Mouse (Mus musculus): Measurements from ENCODE around the gene Cbl. TPM values are rescaled to one million over a fixed set of nuclear protein-coding genes. Genes with fewer than 3 reads are reported as not detected.

Cbl gene
- polyA plus RNA-seq, 1 experiment from 2014 or later: 10.4 TPM

DNA sequence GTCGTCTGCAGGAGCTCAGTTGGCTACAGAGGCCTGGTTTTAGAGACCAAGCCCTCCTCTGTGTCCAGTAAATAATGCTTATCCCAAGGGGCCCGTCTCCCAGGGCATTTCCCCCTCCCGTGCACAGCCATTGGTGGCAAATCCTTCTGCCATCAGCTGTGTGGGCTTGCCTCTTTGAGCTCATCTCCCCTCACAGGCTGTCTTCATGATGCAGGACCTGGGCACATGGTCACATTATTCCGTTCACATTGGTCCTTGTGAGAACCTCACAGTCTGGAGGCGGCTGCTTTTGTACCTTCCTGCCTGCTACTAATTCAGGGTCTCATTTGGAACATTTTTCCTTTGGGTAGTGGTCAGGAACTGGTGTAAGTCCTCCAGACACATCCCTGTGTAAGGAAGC is 91.9 kb downstream of the Cbl start:
- Histone ChIP-seq H3K9me3 (no peaks in the 10 kb centered on the region), H3K36me3 (peaks cover 94% of the 10 kb centered on the region), H3K9ac (no peak overlapping the region), H3K4me2 (no peak overlapping the region), H3K4me3 (no peak overlapping the region), H3K27ac (replicated peaks) (no peak overlapping the region), H3K4me1 (peaks cover 46% of the 10 kb centered on the region), H3K27me3 (replicated peaks) (no peaks in the 10 kb centered on the region)
- ATAC-seq (ENCODE audit: extremely low read depth, insufficient number of reproducible peaks, low FRiP score, low TSS enrichment): no peak
- 67% methylated on average over 5 of the region's 5 CpGs for WGBS

DNA sequence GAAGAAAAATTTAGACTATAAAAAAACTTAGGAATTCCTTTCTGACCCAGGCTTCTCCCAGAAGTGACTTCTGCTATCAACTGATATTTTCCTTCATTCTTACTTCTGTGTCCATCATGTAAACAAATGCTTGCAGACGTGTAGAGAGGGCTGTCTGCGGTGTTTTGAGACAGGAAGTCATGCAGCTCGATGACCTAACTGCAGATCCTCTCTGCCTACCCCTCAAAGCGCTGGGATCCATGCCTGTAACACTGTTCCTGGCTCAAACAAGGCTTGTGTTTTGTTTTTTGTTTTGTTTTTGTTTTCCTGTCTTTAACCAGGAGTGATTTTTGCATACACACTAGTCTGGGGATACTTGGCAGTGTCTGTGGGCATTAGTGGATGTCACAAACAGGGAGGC is 96.0 kb downstream of the Cbl start:
- Histone ChIP-seq H3K27ac (replicated peaks) (no peak overlapping the region), H3K36me3 (peaks cover 66% of the 10 kb centered on the region), H3K4me1 (peaks cover 56% of the 10 kb centered on the region), H3K9me3 (no peaks in the 10 kb centered on the region), H3K9ac (no peak overlapping the region), H3K4me2 (no peak overlapping the region), H3K4me3 (no peak overlapping the region), H3K27me3 (replicated peaks) (no peaks in the 10 kb centered on the region)
- 46% methylated on average over 4 of the region's 4 CpGs for WGBS
- ATAC-seq (ENCODE audit: extremely low read depth, insufficient number of reproducible peaks, low FRiP score, low TSS enrichment): no peak

DNA sequence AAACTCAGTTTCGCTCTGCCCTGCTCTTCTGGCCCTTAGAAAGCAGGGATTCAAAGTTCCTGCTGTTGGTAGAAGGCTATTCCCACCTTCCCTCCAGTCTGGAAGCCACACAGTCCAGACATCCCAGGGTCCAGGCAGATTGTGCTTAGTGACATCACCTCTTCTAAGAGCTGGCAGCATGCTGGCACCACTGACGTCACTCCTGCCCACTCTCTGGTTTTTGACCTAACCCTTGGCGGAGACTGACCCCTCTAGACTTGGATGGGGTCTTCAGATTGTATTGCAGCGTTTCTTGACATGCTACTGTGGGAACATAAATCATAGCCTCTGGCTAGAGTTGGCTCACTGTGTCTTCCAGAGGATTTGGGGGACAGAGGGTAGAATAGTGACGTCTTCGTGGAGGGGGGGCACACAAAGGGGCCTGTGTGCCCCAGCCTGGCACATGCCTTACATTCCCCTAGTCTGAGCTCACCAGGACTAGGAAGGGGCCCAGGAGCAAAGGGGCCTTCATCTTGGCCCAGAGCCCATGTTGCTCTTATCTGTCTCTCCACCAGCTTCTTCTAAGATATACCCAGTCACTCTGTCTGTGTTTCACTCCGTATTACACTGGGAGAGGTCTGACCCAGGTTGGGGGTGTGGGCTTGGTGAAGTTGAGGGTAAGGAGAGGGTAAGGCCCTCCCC is 98.0 kb downstream of the Cbl start:
- Histone ChIP-seq H3K4me2 (peak overlapping the region; percentile 89), H3K27me3 (replicated peaks) (no peaks in the 10 kb centered on the region), H3K4me1 (peaks cover 76% of the 10 kb centered on the region), H3K4me3 (peak overlapping the region; percentile 94), H3K9ac (peak overlapping the region; percentile 98), H3K9me3 (no peaks in the 10 kb centered on the region), H3K27ac (replicated peaks) (peak overlapping the region; percentile 97), H3K36me3 (peaks cover 46% of the 10 kb centered on the region)
- WGBS: 9% methylated on average over 7 of the region's 7 CpGs
- no peak for ATAC-seq (ENCODE audit: extremely low read depth, insufficient number of reproducible peaks, low FRiP score, low TSS enrichment)

DNA sequence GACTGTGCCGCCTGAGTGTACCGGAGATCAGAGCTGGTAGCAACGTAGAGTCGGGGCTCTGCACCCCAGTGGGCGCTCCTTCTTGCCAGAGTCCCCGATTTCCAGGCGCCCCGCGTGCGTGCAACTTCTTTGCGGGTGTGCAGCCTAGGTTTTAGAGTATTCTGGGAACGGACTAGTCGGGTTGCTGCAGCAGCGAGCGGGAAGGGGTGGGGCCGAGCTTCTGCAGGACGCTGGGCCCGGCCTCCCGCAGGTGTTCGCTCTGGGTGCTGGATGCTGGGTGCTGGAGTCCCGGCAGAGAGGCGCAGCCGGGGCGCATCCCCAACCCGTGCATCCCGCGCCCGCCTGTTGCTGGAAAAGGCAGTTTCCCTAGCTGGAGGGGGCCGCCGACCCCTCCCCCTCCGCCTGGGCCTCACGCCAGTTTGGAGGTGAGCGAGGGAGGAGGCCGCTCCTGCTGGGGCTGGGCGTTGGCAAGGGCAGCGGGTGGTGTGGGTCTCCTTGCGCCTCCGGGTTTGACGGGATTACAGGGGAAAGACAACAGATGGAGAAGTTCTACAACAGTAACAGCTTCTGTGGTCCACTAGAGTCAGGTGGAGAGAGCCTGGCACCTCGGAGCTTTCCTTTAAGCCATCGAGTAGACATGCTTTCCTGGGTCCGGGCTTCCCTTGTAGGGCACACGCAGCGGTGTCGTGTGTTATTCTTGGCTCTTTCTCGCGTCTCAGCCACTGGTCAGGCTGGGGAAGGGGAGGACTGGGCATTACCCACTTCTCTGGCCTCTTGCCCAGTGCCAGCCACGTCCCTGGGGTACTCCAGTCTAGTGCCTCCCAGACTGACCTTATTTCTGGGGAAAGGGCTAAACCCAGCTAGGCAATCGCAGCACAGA is 98.8 kb downstream of the Cbl start:
- Histone ChIP-seq H3K27me3 (replicated peaks) (no peaks in the 10 kb centered on the region), H3K36me3 (peaks cover 39% of the 10 kb centered on the region), H3K9ac (peak overlapping the region; percentile 98), H3K9me3 (no peaks in the 10 kb centered on the region), H3K4me2 (peak overlapping the region; percentile 89), H3K27ac (replicated peaks) (peak overlapping the region; percentile 97), H3K4me3 (peak overlapping the region; percentile 94), H3K4me1 (peaks cover 79% of the 10 kb centered on the region)
- peak; percentile 35; the same call in 1 of the 2 replicates for ATAC-seq (ENCODE audit: extremely low read depth, insufficient number of reproducible peaks, low FRiP score, low TSS enrichment)
- WGBS: 1% methylated on average over 49 of the region's 49 CpGs

DNA sequence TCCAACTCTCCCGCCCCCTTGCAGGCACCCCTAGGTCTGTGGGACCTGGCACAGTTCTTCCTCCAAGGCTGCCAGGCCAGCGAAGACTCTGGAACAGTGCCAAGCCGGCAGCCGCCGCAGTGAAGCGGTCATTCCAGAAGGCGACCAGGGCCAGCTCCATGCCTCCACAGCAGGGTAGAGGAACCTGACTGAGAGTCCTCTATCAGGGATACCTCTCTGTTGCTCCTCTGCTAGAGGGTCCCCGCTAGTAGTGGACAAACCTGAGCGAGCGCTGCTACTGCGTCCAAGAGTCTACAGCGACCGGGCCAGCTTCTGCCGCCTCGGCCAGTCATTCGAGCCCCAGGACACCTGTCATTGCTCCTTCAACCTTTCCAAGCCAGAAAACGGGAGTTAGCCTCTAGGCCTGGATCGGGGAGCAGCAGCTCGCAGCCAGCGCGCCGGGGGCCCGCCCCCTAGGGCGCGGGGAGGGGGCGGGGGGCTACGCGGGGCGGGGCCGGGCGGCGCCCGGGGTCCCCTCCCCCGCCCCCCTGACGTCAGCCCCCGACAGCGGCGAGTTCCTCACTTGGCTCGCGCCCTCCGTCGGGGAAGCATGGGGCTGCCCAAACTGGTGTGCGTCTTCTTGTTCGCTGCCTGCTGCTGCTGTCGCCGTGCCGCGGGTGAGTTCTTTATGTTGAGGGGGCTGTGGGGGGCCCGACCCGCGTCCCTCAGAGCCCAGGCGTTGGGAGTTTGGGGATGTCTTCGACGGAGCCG is 99.6 kb downstream of the Cbl start, which contains the start of gene Mcam:
Gene Mcam (plus strand): TSS at position 369 of the 750 bp plus-strand sequence.
- Histone ChIP-seq H3K36me3 (peaks cover 31% of the 10 kb centered on the region), H3K4me1 (peaks cover 83% of the 10 kb centered on the region), H3K9ac (peak within 1 kb of the TSS; percentile 98), H3K4me3 (peak within 1 kb of the TSS; percentile 94), H3K27me3 (replicated peaks) (no peaks in the 10 kb centered on the region), H3K4me2 (peak within 1 kb of the TSS; percentile 89), H3K9me3 (no peaks in the 10 kb centered on the region), H3K27ac (replicated peaks) (peak within 1 kb of the TSS; percentile 97)
- peak; percentile 29; the same call in 1 of the 2 replicates for ATAC-seq (ENCODE audit: extremely low read depth, insufficient number of reproducible peaks, low FRiP score, low TSS enrichment)
- WGBS: under 1% methylated on average over 54 of the region's 55 CpGs

DNA sequence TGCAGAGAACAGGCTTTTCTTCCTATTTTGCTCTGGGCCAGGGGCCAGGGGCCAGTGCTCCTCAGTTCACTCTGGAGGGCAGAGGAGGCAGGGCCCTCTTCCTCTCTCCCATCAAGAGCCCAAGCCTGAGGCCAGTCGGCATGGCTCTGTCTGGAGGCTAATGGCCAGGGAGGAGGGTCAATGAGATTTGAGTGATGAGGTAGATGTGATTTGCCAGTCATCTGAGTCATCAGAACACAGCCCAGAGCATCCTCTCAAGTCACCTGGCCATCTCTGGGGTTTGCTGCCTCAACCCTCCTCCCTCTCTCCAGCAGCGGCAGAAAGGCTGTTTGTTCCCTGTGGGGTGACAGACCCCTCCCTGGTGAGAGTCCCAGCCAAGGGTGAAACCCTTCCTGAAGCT is 100.6 kb downstream of the Cbl start:
- 13% methylated on average over 2 of the region's 2 CpGs for WGBS
- no peak for ATAC-seq (ENCODE audit: extremely low read depth, insufficient number of reproducible peaks, low FRiP score, low TSS enrichment)
- Histone ChIP-seq H3K4me2 (peak overlapping the region; percentile 89), H3K9ac (peak overlapping the region; percentile 98), H3K27me3 (replicated peaks) (no peaks in the 10 kb centered on the region), H3K27ac (replicated peaks) (peak overlapping the region; percentile 97), H3K36me3 (peaks cover 21% of the 10 kb centered on the region), H3K4me1 (peaks cover 80% of the 10 kb centered on the region), H3K4me3 (peak overlapping the region; percentile 94), H3K9me3 (no peaks in the 10 kb centered on the region)

DNA sequence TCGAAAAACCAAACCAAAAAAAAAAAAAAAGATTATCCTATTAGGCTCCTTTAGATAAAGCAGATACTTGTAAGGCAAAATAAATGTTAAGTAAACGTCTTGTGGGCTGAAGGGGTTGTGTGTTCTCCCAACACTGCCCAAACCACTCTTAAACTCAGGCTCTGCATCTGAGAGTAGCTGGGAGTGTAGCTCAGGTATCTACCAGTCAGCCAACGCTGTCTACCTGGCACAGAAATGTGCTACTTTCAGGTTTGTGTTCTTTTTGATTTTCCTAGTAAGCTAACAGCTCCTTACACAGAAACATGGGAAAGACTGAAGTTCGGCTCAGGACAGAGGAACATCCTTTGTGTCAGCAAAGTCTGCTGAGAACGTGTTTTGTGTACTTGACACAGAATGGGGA is 101.6 kb downstream of the Cbl start:
- H3K27ac ChIP-seq (replicated peaks): peak overlapping the region; percentile 97
- no peak for ATAC-seq (ENCODE audit: extremely low read depth, insufficient number of reproducible peaks, low FRiP score, low TSS enrichment)
- peak overlapping the region; percentile 89; the same call in 1 of the 2 replicates for H3K4me2 ChIP-seq
- H3K27me3 ChIP-seq (replicated peaks): no peaks in the 10 kb centered on the region
- no peaks in the 10 kb centered on the region for H3K9me3 ChIP-seq
- 63% methylated on average over 5 of the region's 5 CpGs for WGBS
- no peak overlapping the region for H3K4me3 ChIP-seq
- H3K9ac ChIP-seq: peak overlapping the region; percentile 52; the same call in 1 of the 2 replicates
- peaks cover 75% of the 10 kb centered on the region for H3K4me1 ChIP-seq
- H3K36me3 ChIP-seq: peaks cover 10% of the 10 kb centered on the region

DNA sequence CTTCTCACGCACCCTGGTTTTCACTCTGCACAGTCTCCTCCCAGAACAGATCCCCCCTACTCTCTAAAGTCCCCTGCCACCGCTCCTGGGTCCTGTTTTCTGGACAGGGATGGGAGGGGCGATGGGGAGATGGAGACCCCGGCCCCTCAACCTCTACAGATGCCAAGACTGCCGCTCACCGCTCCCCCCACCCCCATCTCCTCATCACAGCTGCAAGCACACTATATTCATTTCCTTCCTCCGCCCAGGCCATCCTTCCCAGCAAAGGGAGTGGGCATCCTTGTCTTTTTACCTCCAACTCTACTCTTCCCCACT is 102.6 kb downstream of the Cbl start:
- no peak overlapping the region for H3K4me3 ChIP-seq
- peak overlapping the region; percentile 78 for H3K4me2 ChIP-seq
- H3K27ac ChIP-seq (replicated peaks): peak overlapping the region; percentile 97
- H3K9ac ChIP-seq: peak overlapping the region; percentile 50; the same call in 1 of the 2 replicates
- H3K27me3 ChIP-seq (replicated peaks): no peaks in the 10 kb centered on the region
- ATAC-seq (ENCODE audit: extremely low read depth, insufficient number of reproducible peaks, low FRiP score, low TSS enrichment): no peak
- 49% methylated on average over 7 of the region's 7 CpGs for WGBS
- H3K36me3 ChIP-seq: 0 out of 2 replicates have a peak, but pooled peaks cover under 1% of the 10 kb centered on the region
- H3K9me3 ChIP-seq: no peaks in the 10 kb centered on the region
- H3K4me1 ChIP-seq: peaks cover 72% of the 10 kb centered on the region

DNA sequence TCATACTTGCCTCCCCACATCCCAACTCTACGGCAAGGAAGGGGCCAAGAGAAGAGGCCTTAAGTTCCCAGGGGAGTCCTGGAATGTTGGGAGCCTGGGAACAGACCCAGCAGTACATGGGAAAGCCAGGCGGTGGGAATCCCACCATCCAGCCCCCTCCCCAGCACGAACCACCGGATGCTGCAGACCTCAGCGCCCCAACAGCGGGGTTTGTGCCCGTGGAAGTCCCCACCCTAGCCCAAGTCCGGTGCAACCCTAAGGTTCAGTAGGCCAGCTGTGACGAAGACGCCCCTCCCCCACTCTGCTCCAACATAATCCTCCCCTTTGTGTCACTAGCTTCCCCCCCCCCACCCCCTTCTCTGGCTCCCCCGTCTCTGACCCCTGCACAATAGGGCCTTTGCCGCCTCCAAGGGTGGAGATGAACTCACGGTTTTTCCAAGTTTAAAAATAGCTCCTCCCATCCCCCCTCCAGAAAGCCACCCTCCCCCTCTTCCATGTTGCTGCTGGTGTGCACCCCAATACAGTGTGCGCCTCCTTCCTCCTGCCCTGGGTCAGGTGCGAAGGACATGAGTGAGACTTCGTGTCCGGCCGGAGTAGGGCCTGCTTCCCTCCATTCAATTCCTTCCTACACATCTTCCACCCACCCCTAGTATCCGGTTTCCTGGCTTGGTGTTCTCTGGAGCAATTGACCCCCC is 103.1 kb downstream of the Cbl start:
- ATAC-seq (ENCODE audit: extremely low read depth, insufficient number of reproducible peaks, low FRiP score, low TSS enrichment): no peak
- H3K36me3 ChIP-seq: no peaks in the 10 kb centered on the region
- H3K9ac ChIP-seq: peak overlapping the region; percentile 81
- peak overlapping the region; percentile 78 for H3K4me2 ChIP-seq
- H3K27ac ChIP-seq (replicated peaks): peak overlapping the region; percentile 97
- peaks cover 71% of the 10 kb centered on the region for H3K4me1 ChIP-seq
- peak overlapping the region; percentile 50 for H3K4me3 ChIP-seq
- H3K27me3 ChIP-seq (replicated peaks): no peaks in the 10 kb centered on the region
- no peaks in the 10 kb centered on the region for H3K9me3 ChIP-seq
- 17% methylated on average over 19 of the region's 19 CpGs for WGBS

DNA sequence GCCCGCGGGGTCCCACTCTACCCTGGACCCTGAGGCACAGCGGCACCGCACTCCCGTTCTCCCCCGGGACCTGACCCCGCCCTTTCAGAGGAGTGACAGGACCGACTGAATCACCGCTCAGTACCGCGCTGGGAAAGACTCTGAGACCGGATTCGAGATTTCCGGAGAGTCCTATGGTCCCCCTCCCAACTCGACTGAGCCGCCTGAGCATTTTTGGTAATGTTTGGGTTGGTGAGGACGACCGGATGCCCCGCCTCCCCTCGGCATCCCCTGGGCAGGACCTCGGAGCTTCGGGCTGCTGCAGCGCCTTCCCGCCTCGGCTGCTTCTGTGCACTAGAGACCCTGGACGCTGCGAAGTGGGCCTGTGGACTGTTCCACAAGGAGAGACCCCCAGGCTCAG is 103.8 kb downstream of the Cbl start:
- H3K36me3 ChIP-seq: no peaks in the 10 kb centered on the region
- peaks cover 71% of the 10 kb centered on the region for H3K4me1 ChIP-seq
- H3K9me3 ChIP-seq: no peaks in the 10 kb centered on the region
- H3K9ac ChIP-seq: peak overlapping the region; percentile 81
- under 1% methylated on average over 27 of the region's 27 CpGs for WGBS
- peak overlapping the region; percentile 78 for H3K4me2 ChIP-seq
- no peaks in the 10 kb centered on the region for H3K27me3 ChIP-seq (replicated peaks)
- no peak; the same call in 1 of the 2 replicates for ATAC-seq (ENCODE audit: extremely low read depth, insufficient number of reproducible peaks, low FRiP score, low TSS enrichment)
- H3K4me3 ChIP-seq: peak overlapping the region; percentile 50
- H3K27ac ChIP-seq (replicated peaks): peak overlapping the region; percentile 97
